Mouse (Mus musculus) cortical plate, adult 2 months (tissue): ENCODE measurements at regions not wholly inside any gene's neighbourhood (a gene's known extent, or its start where the extent isn't known, plus 50 kb on each side); places are given as distances from the start of the nearest gene placed in this dataset.

Experiments used
- CTCF ChIP-seq: fragments of 200-500 bp; IDR thresholded peaks from 2 replicates; pipeline ENCODE4 v1.5.1; 2011; ENCODE audit warnings: mild to moderate bottlenecking, control low read depth, low read length; ENCODE audit not compliant: insufficient read depth; ENCODE audit errors: extremely low read depth
- POLR2A ChIP-seq: fragments of 200-500 bp; IDR thresholded peaks from 2 replicates; pipeline ENCODE4 v1.6.1; 2011; ENCODE audit warnings: mild to moderate bottlenecking, low read length, control low read depth; ENCODE audit not compliant: insufficient read depth; ENCODE audit errors: extremely low read depth

DNA sequence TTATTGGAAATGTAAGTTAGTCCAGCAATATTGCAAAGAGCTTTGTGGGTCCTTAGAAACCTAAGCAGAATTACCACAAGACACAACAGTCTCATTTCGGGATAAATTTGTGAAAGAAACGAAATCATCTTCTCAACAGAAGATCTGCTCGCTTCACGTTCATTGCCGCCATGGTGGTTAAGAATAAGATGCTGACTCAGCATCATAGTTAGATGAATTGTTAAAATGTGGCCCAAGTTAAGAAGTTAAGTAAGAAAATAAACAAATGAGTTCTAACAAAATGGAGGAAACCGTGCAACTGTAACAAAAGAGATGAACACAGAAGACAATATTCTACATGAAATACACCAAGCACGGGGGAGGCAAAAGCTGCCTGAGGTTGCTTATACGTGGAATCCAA, 465.9 kb upstream of the Pmfbp1 start:
- no peak for TF ChIP-seq POLR2A
- TF ChIP-seq CTCF = no peak
